Mouse (Mus musculus) embryonic facial prominence, embryonic 15.5 days (tissue): ENCODE results near the gene Ppp1ca. TPM values are rescaled to one million over a fixed set of nuclear protein-coding genes. Genes with fewer than 3 reads are reported as not detected.

ENCODE experiments used
- ATAC-seq: fragments of 200-750 bp; cut with Nextera tagmentation; 2 replicates; pipeline ENCODE4 v1.8.0; 2017; ENCODE audit warnings: low read depth, moderate TSS enrichment; ENCODE audit not compliant: insufficient number of reproducible peaks, low FRiP score, low TSS enrichment
- H3K27ac ChIP-seq: fragments of 300-500 bp; sonication (generic); replicated peaks from 2 replicates; pipeline ENCODE4 v1.5.1; 2015; ENCODE audit warnings: mild to moderate bottlenecking, inconsistent platforms
- H3K27me3 ChIP-seq: fragments of 300-500 bp; sonication (generic); 2 replicates; pipeline ENCODE4 v1.6.1; 2015; ENCODE audit warnings: inconsistent platforms
- H3K36me3 ChIP-seq: fragments of 300-500 bp; sonication (generic); 2 replicates; pipeline ENCODE4 v1.6.1; 2015; ENCODE audit warnings: mild to moderate bottlenecking, inconsistent platforms
- H3K4me1 ChIP-seq: fragments of 300-500 bp; sonication (generic); 2 replicates; pipeline ENCODE4 v1.6.1; 2015; ENCODE audit warnings: inconsistent platforms
- H3K4me2 ChIP-seq: fragments of 300-500 bp; sonication (generic); replicated peaks from 2 replicates; pipeline ENCODE4 v1.6.1; 2015; ENCODE audit warnings: mild to moderate bottlenecking, inconsistent platforms
- H3K4me3 ChIP-seq: fragments of 300-500 bp; sonication (generic); replicated peaks from 2 replicates; pipeline ENCODE4 v1.5.1; 2015; ENCODE audit warnings: mild to moderate bottlenecking, inconsistent platforms
- H3K9ac ChIP-seq: fragments of 300-500 bp; sonication (generic); 2 replicates; pipeline ENCODE4 v1.6.1; 2015; ENCODE audit warnings: inconsistent platforms
- H3K9me3 ChIP-seq: fragments of 300-500 bp; sonication (generic); replicated peaks from 2 replicates; pipeline ENCODE4 v1.6.1; 2016; ENCODE audit warnings: inconsistent platforms
- WGBS: fragments of 180-500 bp; shearing (Covaris S2); methylation state at CpG from one replicate; pipeline ENCODE4 v1.1.7; 2015; 5-methylcytosine and 5-hydroxymethylcytosine counted together
- polyA plus RNA-seq: library from polyadenylated mRNA; unstranded; fragments of >200 nt; fragmentation: Nextera tagmentation; extraction: Ambion mirVana; gene quantifications from 2 replicates; pipeline ENCODE4 v1.2.1, GENCODE M21; 2015

Gene Ppp1ca
- polyA plus RNA-seq, 1 experiment from 2014 or later: 745 TPM

DNA sequence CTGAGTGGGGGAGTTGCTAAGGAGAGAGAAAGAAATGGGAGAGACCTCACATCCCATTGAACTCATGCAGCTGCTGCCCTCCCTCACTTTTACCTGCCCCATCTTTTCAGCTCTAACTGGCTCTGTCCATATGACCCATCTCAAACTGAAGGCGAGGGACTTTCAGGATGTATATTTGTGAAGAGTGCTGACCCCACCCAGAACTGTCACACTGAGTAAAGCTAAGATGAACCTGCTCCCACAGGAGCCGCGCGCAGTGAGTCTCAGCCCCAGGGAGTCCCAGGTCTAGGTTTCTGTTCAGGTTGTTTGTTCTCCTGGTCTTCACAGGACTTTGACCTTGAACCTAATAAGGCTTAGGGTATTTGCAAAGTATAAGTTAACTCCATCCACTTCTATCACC lies 37.0 kb downstream of the Ppp1ca start:
- H3K9ac ChIP-seq: no peak overlapping the region
- ATAC-seq: no peak
- H3K27ac ChIP-seq: no peak overlapping the region
- H3K36me3 ChIP-seq: no peaks in the 10 kb centered on the region
- 73% methylated on average over 4 of the region's 4 CpGs for WGBS
- no peaks in the 10 kb centered on the region for H3K27me3 ChIP-seq
- H3K9me3 ChIP-seq: no peaks in the 10 kb centered on the region
- no peak overlapping the region for H3K4me3 ChIP-seq
- H3K4me1 ChIP-seq: peaks cover 22% of the 10 kb centered on the region
- no peak overlapping the region for H3K4me2 ChIP-seq

- no peak overlapping the region for H3K4me3 ChIP-seq
- no peaks in the 10 kb centered on the region for H3K36me3 ChIP-seq
- no peak overlapping the region for H3K4me2 ChIP-seq
- H3K9me3 ChIP-seq: no peaks in the 10 kb centered on the region
- H3K4me1 ChIP-seq: peaks cover 22% of the 10 kb centered on the region
- 24% methylated on average over 9 of the region's 9 CpGs for WGBS
- no peaks in the 10 kb centered on the region for H3K27me3 ChIP-seq
- no peak overlapping the region for H3K27ac ChIP-seq
- H3K9ac ChIP-seq: no peak overlapping the region
- ATAC-seq: no peak
Measured at GRCm38 (mm10) chr19:4229451-4230076, 37.7 kb downstream of the Ppp1ca start.

DNA sequence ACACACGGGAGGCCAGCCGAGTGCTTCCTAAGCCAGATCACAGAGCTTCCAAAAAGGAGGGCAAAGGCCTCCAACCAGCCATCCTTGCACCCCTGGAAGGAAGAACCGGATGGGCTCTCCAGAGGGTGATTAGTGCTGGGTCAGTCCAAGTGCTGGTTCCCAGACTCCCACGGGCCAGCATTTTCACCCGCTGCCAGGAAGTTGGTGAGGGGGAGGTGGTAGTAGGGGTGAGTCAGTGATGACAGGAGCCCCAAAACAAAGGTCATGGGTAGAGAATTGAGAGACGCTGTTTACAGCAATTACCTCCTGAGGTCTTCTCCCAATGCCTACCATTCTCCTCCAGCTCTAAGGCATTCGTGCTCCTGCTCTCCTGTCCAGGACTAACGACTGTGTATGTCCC lies 38.5 kb downstream of the Ppp1ca start:
- no peak for ATAC-seq
- H3K4me3 ChIP-seq: no peak overlapping the region

DNA sequence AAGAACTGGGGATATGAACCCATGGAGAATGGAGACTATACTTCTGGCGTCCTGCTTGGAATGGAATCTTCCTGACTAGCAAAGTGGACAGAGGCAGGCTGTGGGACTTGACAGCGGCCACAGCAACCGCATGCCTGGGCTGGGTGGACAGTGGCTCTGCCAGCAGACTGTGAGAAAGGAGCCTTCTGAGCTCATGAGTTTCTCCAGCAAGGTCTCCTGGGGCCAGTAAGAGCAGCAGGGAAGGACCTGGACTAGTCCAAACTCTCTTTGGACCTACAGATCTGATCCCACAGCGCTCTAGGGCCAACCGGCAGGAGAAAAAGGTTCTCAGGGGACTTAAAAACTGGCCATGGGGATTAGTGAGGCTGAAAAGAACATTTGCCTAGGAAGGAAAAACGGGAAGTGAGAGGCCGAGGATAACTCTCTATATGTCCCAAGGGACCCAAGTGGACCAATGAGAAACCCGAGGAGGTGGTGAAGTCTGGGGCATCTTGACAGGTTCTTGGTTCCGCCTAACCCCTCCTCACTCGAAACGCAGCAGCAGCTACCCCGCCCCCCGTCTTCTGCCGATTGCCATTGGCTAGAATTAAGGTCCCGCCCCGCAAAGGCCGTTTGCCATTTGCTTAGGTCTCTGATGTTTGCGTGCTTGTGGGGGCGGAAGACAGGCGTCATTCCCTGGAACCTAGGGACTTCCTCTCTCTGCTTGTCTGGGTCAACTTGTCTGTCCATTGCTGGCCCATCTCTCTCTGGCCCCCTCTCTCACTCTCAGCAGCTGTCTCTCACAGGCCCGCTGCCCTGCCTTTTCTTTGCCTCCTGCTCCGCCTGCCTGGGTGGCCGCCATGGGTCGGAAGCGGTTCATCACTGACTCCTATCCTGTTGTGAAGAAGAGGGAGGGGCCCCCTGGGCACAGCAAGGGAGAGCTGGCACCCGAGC lies 39.7 kb downstream of the Ppp1ca start, which contains the start of gene Pold4:
Pold4 (plus strand) TSS at position 647 of the 933 bp plus-strand sequence.
- H3K4me1 ChIP-seq: peaks cover 22% of the 10 kb centered on the region
- no peaks in the 10 kb centered on the region for H3K36me3 ChIP-seq
- WGBS: 10% methylated on average over 26 of the region's 26 CpGs
- peak within 1 kb of the TSS; percentile 80 for H3K27ac ChIP-seq
- H3K9me3 ChIP-seq: no peaks in the 10 kb centered on the region
- H3K9ac ChIP-seq: peak within 1 kb of the TSS; percentile 46
- peak; percentile 88 for ATAC-seq
- peak within 1 kb of the TSS; percentile 73 for H3K4me2 ChIP-seq
- no peaks in the 10 kb centered on the region for H3K27me3 ChIP-seq
- H3K4me3 ChIP-seq: peak within 1 kb of the TSS; percentile 62

More for the DNA sequence above, 38.5 kb downstream of the Ppp1ca start:
- WGBS: 63% methylated on average over 8 of the region's 8 CpGs
- peaks cover 22% of the 10 kb centered on the region for H3K4me1 ChIP-seq
- no peak overlapping the region for H3K9ac ChIP-seq
- no peaks in the 10 kb centered on the region for H3K36me3 ChIP-seq
- no peak overlapping the region for H3K4me2 ChIP-seq
- no peaks in the 10 kb centered on the region for H3K27me3 ChIP-seq
- H3K9me3 ChIP-seq: no peaks in the 10 kb centered on the region
- H3K27ac ChIP-seq: no peak overlapping the region

DNA sequence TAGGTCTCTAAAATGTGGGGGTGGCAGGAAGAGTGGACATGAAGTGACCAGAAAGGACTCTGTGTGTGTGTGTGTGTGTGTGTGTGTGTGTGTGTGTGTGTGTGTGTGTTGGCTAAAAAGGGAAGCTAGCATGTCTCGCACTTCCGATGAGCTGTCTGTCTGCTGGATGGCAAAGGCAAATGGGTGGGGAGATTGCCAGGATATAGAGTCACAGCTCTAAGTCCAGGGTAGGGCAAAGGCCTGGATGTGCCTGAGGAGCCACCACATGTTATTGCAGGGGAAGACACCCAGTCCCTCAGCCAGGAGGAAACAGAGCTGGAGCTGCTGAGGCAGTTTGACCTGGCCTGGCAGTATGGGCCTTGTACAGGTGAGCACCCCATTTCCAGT lies 40.3 kb downstream of the Ppp1ca start:
- no peak for ATAC-seq
- WGBS: 38% methylated on average over 2 of the region's 2 CpGs
- Histone ChIP-seq H3K9me3 (no peaks in the 10 kb centered on the region), H3K4me3 (peak overlapping the region; percentile 62), H3K36me3 (no peaks in the 10 kb centered on the region), H3K27ac (peak overlapping the region; percentile 80), H3K27me3 (no peaks in the 10 kb centered on the region), H3K9ac (peak overlapping the region; percentile 46), H3K4me2 (peak overlapping the region; percentile 73), H3K4me1 (peaks cover 22% of the 10 kb centered on the region)

- no peak for ATAC-seq
- H3K9ac ChIP-seq: no peak overlapping the region
- no peak overlapping the region for H3K4me3 ChIP-seq
- no peaks in the 10 kb centered on the region for H3K9me3 ChIP-seq
- H3K27ac ChIP-seq: no peak overlapping the region
- peak overlapping the region; percentile 73; the same call in 1 of the 2 replicates for H3K4me2 ChIP-seq
- H3K27me3 ChIP-seq: no peaks in the 10 kb centered on the region
- peaks cover 22% of the 10 kb centered on the region for H3K4me1 ChIP-seq
- H3K36me3 ChIP-seq: no peaks in the 10 kb centered on the region
- 79% methylated on average over 7 of the region's 7 CpGs for WGBS
Measured at GRCm38 (mm10) chr19:4232651-4233050, 40.8 kb downstream of the Ppp1ca start.

GRCm38 (mm10) chr19:4234548-4234947 lies 42.7 kb downstream of the Ppp1ca start:
- Histone ChIP-seq H3K4me1 (peaks cover 10% of the 10 kb centered on the region), H3K9ac (no peak overlapping the region), H3K27me3 (no peaks in the 10 kb centered on the region), H3K4me3 (no peak overlapping the region), H3K27ac (no peak overlapping the region), H3K36me3 (no peaks in the 10 kb centered on the region), H3K4me2 (no peak overlapping the region), H3K9me3 (no peaks in the 10 kb centered on the region)
- ATAC-seq: no peak
- WGBS: 62% methylated on average over 4 of the region's 4 CpGs

DNA sequence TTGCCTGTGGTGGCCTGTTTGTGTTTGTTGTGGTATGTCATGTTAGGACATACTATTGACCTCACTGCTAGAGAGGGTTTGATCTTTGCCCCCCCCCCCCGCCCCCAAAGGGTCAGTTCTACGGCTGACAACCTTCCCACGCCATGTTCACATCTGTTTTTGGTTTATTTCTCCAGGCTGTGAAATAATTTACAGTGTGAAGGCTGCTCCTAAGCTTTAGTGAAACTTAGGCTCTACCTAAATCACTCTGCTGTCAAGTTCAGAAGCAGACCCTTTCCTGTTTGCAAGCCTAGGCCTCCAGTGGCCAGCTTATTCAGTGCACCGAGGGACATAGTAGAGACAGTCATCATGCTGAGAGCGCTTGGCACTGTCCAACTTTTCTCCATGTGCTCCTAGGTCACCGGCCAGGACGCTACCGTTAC lies 48.4 kb downstream of the Ppp1ca start:
- Histone ChIP-seq H3K9me3 (no peaks in the 10 kb centered on the region), H3K4me2 (no peak overlapping the region), H3K4me1 (no peaks in the 10 kb centered on the region), H3K9ac (no peak overlapping the region), H3K27me3 (no peaks in the 10 kb centered on the region), H3K27ac (no peak overlapping the region), H3K4me3 (no peak overlapping the region), H3K36me3 (no peaks in the 10 kb centered on the region)
- WGBS: 51% methylated on average over 8 of the region's 8 CpGs
- ATAC-seq: no peak

DNA sequence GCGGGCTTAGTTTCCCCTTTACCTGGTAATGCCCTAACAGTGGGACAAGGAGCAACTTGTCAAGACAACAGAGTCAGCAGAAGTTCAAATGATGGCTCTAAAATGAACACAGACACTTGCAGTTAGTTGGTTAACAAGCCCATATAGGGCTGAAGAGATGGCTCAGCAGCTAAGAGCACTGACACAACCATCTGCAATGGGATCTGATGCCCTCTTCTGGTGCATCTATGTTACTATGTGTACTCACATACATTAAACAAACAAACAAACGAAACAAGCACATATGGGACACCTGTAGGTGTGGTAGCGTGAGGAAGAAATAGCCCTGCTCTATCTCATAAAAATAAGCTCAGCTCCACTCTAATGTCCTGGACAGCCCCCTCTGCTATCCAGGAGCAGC lies 50.6 kb downstream of the Ppp1ca start:
- ATAC-seq: no peak
- no peak overlapping the region for H3K4me3 ChIP-seq
- no peaks in the 10 kb centered on the region for H3K9me3 ChIP-seq
- no peak overlapping the region for H3K9ac ChIP-seq
- H3K36me3 ChIP-seq: no peaks in the 10 kb centered on the region
- no peaks in the 10 kb centered on the region for H3K27me3 ChIP-seq
- 61% methylated on average over 3 of the region's 3 CpGs for WGBS
- no peak overlapping the region for H3K27ac ChIP-seq
- H3K4me1 ChIP-seq: no peaks in the 10 kb centered on the region
- H3K4me2 ChIP-seq: no peak overlapping the region

GRCm38 (mm10) chr19:4244775-4245174 lies 52.9 kb downstream of the Ppp1ca start:
- no peak for ATAC-seq
- H3K27me3 ChIP-seq: no peaks in the 10 kb centered on the region
- no peak overlapping the region for H3K27ac ChIP-seq
- H3K9ac ChIP-seq: no peak overlapping the region
- 77% methylated on average over 6 of the region's 6 CpGs for WGBS
- H3K4me3 ChIP-seq: no peak overlapping the region
- H3K36me3 ChIP-seq: no peaks in the 10 kb centered on the region
- H3K4me2 ChIP-seq: no peak overlapping the region
- H3K4me1 ChIP-seq: no peaks in the 10 kb centered on the region
- no peaks in the 10 kb centered on the region for H3K9me3 ChIP-seq
